Mouse (Mus musculus): ENCODE data around the gene A830018L16Rik.
"Not testable (repeated sequence)": the region's sequence is repeated elsewhere in the genome, so short reads cannot be mapped to it uniquely, and the experiment has no call there.

A830018L16Rik gene

DNA sequence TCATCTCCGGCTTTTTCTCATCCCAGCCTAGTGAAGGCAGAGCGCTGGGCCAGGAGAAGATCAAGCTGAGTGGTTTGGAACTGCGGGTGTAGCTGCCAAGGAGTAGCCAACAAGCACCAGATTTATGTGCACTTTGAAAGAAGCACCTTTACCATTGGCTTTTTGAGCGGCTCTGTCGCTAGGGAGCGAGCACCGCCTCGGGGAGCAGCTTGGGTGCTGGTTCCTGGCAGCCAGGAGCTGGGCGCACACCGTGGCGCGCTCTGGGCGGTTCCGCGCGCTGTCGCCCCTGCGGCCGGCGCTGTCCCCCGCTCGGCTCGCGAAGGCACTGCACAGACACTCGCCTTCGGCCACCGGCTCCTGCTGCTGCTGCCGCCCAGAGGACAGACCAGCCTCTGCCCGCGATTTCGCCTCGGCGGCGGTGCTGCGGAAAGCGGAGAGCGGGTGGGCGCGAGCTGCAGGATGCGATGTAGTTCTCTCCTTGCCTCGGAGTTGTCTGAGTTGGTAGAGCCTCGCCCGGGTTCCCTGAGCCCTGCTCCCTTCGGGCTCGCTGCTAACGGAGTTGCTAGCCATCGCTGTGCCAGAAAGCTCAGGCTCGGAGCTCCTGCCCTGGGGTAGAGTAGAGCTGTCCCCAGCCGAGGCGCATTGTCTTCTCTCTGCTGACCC lies at the start of gene A830018L16Rik:
Gene A830018L16Rik, plus strand, starts transcription at position 212 of the 663 bp plus-strand sequence.
- DNase-seq (ENCODE audit: low spot score) = peak; percentile 90

DNA sequence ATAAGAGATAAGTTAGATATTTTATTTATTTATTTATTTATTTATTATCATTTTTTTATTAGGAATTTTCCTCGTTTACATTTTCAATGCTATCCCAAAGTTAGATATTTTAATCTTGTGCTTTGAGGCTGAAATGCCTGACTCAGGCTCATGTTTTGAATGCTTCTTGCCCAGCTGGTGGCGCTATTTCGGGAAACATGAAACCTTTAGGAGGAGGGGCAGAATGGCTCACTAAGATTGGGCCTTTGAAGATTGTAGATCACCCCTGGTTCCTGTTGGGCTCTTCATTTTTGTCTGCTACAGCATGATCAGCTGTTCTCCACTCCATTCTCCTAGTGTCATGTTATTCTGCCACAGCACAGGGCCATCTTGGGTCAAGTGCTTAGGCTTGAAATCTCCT lies 28.1 kb upstream of the A830018L16Rik start:
- DNase-seq (ENCODE audit: low spot score) = no peak

DNA sequence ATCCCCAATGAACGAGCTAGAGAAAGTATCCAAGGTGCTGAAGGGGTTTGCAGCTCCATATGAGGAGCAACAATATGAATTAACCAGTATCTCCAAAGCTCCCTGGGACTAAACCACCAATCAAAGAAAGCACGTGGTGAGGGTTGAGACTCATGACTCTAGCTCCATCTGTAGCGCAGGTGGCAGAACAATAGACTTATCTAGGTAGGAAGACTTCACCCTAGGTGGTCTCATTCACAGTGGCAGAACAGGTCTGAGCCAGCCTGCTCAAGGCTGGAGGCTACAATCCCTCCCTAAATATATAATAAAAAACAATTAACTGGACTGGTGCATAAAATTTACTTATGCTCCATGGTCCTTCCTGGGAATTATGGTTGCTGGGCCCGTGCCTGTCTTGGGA lies 18.5 kb upstream of the A830018L16Rik start:
- no peak for DNase-seq (ENCODE audit: low spot score)

DNA sequence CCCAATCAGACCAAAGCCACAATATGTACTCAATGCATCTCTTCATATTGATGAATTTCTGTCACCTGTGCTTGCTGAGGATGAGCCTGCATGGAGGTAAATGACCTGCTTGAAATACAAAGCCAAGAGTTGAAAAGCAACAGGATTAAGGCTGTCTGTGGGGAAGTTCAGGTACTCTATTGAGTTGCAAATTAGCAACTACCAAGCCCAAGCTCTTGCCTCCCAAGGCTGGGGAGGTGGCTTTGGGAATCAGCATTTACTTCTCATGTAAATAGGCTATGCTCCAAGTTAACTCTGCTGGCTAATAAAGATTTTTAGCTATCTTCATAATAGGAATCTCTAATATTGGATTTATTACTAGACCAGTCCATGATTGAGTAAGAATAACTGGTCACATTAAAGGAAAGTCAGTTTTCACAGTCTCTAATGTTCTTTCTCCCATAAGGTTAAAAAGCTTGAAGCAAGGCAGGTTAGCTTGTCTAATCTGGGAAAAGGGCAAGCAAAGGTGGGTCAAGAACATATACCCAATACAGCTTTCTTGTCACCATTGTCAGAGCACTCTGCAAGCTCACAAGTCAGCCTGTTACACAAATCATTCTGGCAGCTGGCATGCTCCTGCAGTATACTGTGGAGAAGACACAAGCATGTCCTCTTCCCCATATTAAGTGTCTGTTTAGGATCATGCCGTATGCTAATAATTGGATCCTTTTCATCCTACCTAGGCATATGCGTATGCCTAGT lies 17.7 kb upstream of the A830018L16Rik start:
- DNase-seq (ENCODE audit: low spot score) = no peak

DNA sequence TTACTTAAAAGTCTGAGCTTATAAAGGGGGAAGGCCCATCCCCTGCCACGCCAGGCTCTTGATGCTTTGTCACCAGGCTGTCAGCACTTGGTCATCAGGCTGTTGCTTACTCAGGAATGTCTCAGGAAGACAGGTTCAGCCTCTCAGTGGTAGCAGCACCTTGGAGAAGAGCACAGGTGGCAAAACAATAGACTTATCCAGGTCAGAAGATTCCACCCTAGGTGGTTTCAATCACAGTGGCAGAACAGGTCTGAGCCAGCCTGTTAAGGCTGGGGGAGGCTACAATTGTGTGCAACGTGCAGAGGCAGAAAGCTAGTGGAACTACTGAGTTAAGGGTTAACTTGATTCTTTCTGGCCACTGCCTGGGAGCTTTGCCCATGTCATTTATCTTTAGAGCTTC lies 12.7 kb upstream of the A830018L16Rik start:
- no peak for DNase-seq (ENCODE audit: low spot score)

DNA sequence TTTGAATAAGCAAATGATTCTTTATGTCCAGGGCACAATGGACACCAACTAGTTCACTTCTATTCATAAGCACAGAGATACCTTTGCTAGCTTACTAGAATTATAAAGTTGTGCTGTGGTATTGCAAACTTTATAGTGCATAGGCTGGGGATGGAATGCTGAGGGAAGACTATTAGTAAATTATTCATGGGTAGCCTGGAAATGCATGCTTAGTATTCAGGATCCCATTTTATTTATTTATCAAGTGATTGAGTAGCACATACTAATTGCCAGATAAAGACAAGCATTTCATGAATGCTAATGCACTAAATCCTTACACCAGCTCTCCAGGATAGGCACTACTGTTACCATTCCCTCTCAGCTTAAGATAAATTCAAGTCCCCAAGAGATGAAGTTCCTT lies 8.4 kb upstream of the A830018L16Rik start:
- no peak for DNase-seq (ENCODE audit: low spot score)

DNA sequence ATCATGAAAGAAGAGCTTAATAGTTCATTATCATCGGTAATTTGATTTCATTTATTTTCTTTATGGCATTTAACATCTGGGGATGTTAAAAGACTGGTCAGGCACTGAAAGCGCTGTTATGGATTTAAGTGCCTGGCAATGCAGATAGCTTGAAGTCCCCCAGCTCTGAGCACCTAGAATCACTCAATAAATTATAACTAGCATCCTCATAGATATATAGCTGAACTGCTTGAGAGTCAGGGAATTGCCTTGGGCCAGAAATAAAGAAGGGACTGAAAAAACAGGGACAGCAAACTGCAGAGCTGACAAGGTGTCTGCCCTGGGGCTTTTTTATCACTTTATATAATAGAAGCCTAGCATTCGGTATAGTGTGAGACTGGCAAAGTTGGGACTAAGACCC lies 7.9 kb upstream of the A830018L16Rik start:
- DNase-seq (ENCODE audit: low spot score) = no peak

DNA sequence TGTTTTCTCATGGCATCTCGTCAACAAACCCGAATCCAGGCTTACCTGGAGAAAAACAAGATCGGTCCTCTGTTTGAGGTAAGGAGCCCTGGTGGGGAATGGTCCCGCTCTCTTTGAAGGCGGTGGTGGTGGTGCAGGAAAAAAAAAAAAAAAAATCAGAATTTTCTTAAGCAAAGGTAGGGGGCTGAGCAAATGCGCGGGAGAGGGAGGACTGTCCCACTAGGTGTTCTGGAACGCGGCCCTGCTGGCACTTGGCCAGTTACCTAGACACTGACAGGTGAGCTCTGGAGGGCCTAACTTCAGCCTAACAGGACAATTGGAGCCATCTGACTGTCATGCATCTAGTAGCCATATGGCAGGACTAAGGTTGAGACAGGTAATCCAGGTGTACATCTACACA lies 655 bp downstream of the A830018L16Rik start:
- no peak for DNase-seq (ENCODE audit: low spot score)

DNA sequence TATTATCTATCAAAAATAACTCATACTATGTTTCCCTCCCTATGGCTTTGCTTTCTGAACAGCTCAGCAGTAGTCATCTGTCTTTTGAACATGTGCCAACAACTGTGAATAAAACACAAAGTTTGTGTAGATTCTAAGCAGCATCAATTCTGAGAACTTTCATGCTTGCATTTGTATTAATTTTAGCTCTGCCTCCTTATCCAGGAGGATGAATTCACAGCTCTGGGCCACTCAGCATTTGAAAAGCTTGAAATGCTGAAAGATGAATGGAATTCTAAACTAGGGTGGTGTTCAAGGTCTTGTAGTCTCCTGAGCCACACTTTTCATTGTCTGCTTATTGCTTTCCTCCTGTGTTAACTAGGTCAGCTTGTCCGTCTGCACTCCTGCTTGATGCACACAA lies 13.4 kb downstream of the A830018L16Rik start:
- no peak for DNase-seq (ENCODE audit: low spot score)

DNA sequence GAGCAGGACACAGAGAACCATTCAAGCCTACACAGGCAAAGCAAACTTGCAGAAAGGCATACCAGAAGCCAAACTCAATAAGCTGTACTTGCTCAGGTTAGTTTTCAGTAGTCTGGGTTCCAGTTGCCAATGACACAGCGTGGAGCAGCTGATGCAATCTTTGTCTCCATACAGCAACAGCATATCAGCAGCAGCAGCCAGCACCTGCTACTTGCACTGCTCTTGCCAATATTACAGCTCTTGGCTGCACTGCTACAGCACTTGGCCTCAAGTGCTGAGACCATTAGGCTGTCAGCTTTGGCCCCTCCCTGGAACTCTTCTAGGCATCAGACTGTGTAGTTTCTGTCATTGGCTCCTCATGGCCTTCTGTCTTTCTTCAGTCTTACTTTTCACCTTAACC lies 44.4 kb downstream of the A830018L16Rik start:
- no peak for DNase-seq (ENCODE audit: low spot score)

DNA sequence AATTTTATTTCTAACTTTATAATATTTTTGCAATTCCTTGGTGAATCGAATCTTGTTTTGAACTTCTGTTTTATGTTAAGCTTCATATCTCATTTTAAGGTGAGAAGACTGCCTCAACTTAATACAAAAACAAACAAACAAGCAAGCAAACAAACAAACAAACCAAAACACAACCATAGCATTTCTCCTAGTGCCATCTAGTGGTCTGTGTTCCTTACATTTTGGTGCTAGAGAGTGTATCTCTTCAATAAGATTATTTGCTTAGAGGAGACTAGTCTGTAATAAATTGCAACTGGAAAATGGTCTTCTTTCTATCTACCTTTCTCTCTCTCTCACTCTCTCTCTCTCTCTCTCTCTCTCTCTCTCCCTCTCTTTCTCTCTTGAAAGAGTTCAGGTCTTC lies 52.4 kb downstream of the A830018L16Rik start:
- DNase-seq (ENCODE audit: low spot score) = no peak

DNA sequence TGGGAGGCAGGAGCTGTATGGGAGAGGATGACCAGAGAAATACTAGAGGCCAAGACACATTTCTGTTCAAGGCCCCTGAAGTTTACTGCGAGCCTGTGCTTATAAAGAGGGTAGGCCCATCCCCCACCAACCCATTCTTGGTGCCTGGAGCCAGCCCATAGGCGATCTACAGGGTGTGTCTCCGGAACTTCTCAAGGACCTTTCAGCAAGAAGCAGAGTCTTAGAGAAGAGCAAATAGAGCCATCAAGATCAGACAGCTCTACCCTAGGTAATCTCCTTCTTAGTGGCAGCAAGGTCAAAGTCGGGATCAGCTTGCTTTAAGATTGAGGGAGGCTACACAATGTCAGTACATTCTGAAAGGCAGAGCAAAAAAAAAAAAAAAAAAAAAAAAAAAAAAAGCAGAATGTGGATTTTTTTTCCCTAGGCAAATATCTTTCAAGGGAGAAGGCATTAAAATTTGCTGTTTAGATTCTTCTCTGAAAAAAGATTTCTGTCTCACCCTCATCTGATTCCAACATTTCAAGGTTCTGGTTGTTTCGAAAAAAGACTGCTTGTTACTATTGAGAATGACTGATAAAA lies 53.2 kb downstream of the A830018L16Rik start:
- DNase-seq (ENCODE audit: low spot score) = no peak

DNA sequence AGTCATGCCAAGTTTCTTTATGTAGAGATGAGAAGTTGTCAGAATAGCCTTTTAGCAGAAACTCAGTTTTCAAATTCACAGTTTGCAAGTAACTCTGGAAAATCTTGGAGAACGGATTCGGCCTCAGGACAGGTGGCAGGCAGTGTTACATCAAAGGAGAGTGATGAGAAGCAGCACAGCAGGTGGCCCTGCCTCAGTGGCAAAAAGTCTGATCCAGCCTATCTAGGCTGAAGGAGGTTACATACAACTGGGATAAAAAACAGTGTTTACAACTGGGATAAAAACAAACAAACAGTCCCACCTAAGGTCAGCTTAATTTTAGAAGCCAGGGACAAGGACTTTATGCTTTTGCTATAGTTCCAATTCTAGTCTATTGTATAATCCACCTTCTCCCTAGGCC lies 79.0 kb downstream of the A830018L16Rik start:
- no peak for DNase-seq (ENCODE audit: low spot score)

DNA sequence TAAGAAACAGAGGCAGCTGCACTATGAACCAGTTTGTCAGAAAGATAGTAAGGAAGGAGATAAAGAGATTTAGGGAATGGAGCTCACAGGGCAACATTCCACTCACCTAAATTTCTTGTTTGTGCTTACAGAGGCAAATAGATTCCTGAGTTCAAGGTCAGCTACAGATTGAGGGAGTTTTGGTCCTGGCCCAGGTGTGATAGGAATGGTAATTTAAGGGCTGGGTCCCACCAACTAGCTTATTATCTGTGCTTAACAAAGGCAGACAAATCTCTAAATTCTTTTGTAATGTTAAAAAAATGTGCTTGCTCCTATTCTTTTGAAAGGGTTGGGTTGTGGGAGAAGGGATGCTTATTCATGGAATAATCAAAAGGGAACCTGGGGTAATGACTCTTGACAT lies 87.7 kb downstream of the A830018L16Rik start:
- DNase-seq (ENCODE audit: low spot score) = no peak

DNA sequence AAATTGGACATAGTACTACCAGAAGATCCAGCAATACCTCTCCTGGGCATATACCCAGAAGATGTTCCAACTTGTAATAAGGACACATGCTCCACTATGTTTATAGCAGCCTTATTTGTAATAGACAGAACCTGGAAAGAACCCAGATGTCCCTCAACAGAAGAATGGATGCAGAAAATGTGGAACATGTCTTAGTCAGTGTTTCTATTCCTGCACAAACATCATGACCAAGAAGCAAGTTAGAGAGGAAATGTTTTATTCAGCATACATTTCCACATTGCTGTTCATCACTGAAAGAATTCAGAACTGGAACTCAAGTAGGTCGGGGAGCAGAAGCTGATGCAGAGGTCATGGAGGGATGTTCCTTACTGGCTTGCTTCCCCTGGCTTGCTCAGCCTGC lies 135.9 kb downstream of the A830018L16Rik start:
- DNase-seq (ENCODE audit: low spot score) = not testable (repeated sequence)

DNA sequence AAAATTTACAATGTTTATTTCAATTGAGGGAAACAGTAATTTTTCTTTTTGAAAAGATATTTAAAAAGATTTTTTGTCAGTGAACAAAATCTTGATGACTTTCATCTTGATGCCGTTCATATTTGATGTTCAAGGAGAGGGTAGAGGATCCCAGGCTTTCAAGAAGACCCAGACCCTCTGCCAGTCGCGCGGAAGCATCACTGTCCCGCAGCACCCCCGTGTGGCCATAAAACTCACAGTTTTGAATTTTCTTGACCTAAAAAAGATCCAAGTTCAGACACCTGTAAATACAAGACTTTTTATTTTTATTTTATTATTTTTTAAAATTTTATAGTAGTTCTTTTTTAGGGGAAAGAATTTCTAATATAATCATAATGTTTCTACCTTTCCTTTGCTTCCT lies 151.4 kb downstream of the A830018L16Rik start:
- DNase-seq (ENCODE audit: low spot score) = peak; percentile 67

DNA sequence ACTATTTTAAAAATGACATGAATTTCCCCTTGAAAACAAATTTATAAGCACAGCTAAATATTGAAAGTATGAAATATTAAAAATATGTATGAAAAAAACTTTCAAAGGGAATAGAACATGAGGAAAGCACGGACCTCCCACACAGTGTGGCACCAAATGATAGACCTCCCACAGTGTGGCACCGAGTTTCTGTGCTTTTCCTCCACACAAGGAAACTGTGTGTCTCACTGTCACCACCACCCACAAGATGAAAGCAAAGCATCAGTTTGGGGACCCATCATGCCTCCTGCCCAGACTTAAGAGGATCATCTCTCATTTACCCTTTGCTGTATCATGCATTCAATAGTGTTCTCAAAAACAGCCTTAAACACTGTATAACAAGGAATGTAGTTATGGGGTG lies 152.8 kb downstream of the A830018L16Rik start:
- DNase-seq (ENCODE audit: low spot score) = no peak

DNA sequence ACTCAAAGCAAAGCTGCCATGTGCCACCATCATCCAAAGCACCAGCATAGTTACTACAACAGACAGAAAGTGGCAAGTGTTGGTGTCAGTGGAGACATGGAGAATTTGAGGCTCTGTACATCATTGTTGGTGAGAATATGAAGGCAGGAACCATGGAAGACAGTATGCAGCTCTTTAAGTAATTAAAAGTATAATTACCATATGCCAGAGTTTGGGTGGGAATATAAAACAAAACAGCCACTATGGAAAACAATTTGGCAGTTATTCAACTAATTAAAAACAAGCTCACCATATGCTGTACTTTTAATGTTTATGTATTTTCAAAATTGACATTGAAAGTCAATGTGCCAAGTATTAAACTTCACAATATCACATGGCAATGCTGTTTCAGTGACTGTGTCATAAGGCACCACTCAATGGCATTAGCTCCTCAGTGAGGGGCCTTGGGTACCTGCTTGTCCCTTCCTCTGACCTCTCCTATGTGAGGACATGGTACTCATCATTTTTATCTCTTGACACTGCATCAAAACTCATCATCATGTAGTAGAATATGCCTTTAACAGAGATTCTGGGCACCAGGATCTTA lies 153.5 kb downstream of the A830018L16Rik start:
- DNase-seq (ENCODE audit: low spot score) = no peak

DNA sequence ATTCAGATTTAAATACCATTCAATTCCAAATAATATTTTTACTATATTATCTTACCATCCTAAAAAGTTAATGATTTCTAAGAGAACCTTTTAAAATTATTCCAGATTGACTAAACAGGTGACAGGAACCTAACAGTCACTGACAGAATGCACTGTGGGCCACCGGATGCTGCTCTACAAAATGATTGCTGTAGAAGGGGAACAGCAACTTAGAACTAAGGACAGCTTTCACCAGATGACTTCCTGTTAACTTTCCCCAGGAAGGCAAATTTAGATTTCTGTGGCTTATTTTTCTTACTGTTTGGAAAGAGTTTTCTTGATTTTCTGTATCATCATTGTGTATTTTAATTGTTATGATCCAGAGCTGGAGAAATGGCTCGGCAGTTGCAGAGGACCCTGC lies 156.4 kb downstream of the A830018L16Rik start:
- no peak for DNase-seq (ENCODE audit: low spot score)

DNA sequence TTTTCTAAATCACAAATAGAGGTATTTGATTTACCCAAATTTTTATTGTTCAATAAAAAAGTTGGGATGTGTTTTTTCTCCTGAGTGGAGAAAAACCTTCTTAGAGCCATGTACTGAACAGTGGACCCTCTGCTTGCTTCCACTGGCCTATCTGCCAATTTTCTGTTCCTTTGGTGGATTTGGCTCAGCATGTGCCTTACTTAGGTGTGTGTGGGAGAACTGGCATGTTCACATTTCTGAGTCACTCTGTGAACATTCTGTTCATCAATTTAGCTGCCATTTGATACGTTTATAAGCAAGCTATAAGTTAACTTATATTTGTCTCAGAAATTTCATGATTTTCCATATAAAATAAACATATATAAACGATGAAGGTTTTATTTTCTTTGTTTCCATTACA lies 159.6 kb downstream of the A830018L16Rik start:
- no peak for DNase-seq (ENCODE audit: low spot score)

DNA sequence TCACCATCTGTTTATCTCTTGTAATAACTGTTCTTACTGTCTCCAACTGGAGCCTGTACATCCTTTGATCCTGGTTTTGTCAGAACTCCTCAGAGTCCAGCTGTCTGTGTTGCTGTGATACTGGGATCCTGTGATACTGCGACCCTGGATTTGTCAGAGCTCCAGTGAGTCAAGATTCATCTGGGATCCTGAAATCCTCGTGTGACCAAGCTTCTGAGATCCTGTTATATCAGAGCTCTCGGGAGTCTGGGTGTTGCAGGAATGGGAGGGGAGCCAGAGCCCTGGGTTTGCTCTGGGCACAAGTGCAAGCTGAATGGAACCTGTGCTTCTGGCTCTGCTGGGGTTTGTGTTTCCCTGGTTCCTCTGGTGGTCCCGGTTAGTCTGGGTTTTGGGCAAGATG lies 166.1 kb downstream of the A830018L16Rik start:
- no peak for DNase-seq (ENCODE audit: low spot score)

DNA sequence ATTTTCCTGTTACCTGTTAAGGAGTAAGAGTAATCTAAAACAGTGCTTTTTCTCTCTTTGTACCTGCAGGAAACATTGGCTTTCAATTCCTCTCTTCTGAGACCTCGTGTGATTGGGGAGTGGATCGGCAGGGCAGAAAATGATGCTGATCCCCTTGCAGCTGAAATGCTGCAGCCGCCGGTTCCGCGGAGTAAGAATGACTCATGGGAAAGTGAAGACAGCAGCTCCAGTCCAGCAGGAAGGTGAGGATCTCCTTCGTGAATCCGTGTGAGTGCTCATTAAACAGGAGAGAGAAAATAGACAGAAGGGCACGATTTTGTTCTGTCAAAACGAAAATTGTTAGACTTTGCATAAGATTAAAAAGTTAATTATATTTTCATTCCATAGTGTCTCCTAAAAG lies 174.4 kb downstream of the A830018L16Rik start:
- no peak for DNase-seq (ENCODE audit: low spot score)

DNA sequence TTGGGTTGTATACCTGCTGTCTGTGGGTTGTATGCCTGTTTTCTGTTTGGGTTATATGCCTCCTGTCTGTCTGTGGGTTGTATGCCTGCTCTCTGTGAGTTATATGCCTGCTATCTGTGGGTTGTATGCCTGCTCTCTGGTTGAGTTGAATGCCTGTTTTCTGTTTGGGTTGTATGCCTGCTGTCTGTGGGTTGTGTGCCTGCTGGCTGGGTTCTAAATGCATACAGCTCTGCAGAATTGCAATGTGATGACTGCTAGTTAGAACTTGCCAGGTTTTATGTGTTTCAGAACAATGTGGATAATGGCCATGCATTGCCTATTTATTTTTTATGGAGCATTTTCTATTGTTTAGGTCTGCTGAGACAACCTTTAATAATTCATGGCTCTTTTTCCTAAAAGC lies 236.2 kb downstream of the A830018L16Rik start:
- no peak for DNase-seq (ENCODE audit: low spot score)

Data from embryo, embryonic 10 days (tissue).